Mouse (Mus musculus): ENCODE measurements around the gene Nckap5l.

DNA sequence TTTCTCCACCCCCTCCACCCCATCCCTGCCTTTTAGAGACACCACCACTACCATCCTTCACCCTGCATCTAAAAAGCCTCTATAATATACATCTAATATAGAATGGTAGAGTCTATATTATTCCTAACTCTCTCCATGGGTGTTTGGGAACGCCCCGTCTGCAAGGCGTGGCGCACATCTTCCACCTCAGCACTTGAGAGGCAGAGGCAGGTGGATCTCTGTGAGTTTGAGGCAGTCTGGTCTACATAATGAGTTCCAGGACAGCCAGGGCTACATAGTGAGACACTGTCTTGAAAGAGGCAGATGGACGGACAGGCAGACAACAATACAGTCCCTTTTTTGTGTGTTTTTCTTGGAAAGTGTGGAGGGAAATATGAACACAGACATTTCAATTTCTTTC is 82.5 kb downstream of the Nckap5l start:
- TF ChIP-seq CTCF (IDR thresholded peaks at IDR 0.05; ENCODE audit: insufficient read depth, low read depth, low read length): no peak
- no peak for TF ChIP-seq POLR2A (IDR thresholded peaks at IDR 0.05; ENCODE audit: insufficient read depth, low read depth, low read length)

Data from olfactory bulb, adult 2 months (tissue).